In the genomic region with DNA sequence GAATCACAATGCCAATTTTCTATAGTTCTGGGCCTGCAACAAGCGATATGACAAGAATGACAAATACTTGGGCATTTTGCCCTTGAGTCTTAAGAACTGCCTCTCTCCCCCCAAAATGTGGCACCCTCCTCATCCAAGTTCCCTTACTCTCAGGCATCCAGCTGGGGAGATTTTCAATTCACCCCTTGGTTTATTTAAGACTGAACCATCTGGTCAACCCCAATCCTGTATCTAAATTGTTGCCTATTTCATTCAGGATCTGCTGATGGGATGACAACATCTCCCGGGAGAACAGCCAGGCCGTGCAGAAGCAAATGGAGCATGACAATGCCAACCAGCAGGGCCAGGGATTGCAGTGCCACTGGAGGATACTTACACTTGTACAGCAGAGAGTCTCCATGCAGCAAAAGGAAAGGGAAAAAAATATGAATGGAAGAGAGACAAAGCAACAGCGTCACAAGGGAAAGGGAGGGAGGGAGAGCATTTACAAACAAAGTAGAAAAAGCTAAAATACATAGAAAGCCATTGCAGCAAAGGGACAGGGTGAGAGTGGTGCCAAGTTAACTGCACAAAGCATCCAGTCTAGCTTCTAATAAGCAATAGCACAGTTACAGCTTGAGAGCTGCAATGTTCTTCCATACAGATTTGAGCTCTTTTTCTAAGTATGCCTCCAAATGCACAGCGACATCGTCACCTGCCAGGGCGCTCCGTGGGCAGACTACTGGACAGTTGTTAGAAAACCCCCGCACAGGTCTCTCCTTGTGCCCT, we compare ENCODE assay signal across 9 mouse cellular contexts. TPM values are rescaled to one million over a fixed set of nuclear protein-coding genes. Genes with fewer than 3 reads are reported as not detected.
DNase-seq lines count a peak whose midpoint lies in the region; ATAC-seq lines count a peak whose summit lies in the region.
"Had no signal": no experiment of that assay in that cellular context is flagged by ENCODE, and none has a peak within 500 bp of the region (broad histone marks: within the 10 kb centered on the region; RNA-seq: fewer than 3 reads in every experiment).

No protein-coding gene starts in this region.

- DNase-seq in Muller cell, postnatal 12 days (ENCODE audit: inconsistent ontology term) = peak; percentile 83
- DNase-seq in embryonic facial prominence, embryonic 14.5 days (ENCODE audit: low spot score) = peak; percentile 73
- DNase-seq in left cerebral cortex, adult 11 months (ENCODE audit: low spot score) = peak; percentile 67
- DNase-seq in right cerebral cortex, postnatal 14 days = peak; percentile 62
- DNase-seq in heart, adult 9 months (ENCODE audit: low spot score in 2 of 2) = no peak
- DNase-seq in urinary bladder, adult 2 months (ENCODE audit: low spot score) = no peak

- H3K4me3 ChIP-seq in forebrain, embryonic 13.5 days = no peak overlapping the region
- H3K4me3 ChIP-seq in forebrain, embryonic 12.5 days (replicated peaks) = no peak overlapping the region
- H3K4me3 ChIP-seq in embryonic facial prominence, embryonic 14.5 days (ENCODE audit: low read depth, low read length) = no peak overlapping the region
- H3K4me3 ChIP-seq: limb, embryonic 12.5 days had no signal

- peak; percentile 89 for ATAC-seq in forebrain, embryonic 13.5 days
- ATAC-seq in forebrain, embryonic 12.5 days (ENCODE audit: low FRiP score) = no peak
- no peak for ATAC-seq in embryonic facial prominence, embryonic 14.5 days (ENCODE audit: low read depth)

- 66% methylated on average over 9 of the region's 9 CpGs for WGBS in forebrain, embryonic 13.5 days
- 78% methylated on average over 9 of the region's 9 CpGs for WGBS in forebrain, embryonic 12.5 days
- WGBS in embryonic facial prominence, embryonic 14.5 days = 74% methylated on average over 9 of the region's 9 CpGs

- no peak overlapping the region for H3K9ac ChIP-seq in forebrain, embryonic 13.5 days
- no peak overlapping the region for H3K9ac ChIP-seq in forebrain, embryonic 12.5 days
- H3K9ac ChIP-seq in embryonic facial prominence, embryonic 14.5 days (ENCODE audit: low read depth, low read length) = no peak overlapping the region
- H3K9ac ChIP-seq: limb, embryonic 12.5 days had no signal

- no peaks in the 10 kb centered on the region for H3K9me3 ChIP-seq in forebrain, embryonic 13.5 days (replicated peaks)
- H3K9me3 ChIP-seq in forebrain, embryonic 12.5 days = no peaks in the 10 kb centered on the region
- no peaks in the 10 kb centered on the region for H3K9me3 ChIP-seq in embryonic facial prominence, embryonic 14.5 days (ENCODE audit: control insufficient read depth, low read length)
- H3K9me3 ChIP-seq: limb, embryonic 12.5 days had no signal

- H3K36me3 ChIP-seq in forebrain, embryonic 13.5 days (ENCODE audit: poor library complexity, severe bottlenecking) = no peaks in the 10 kb centered on the region
- no peaks in the 10 kb centered on the region for H3K36me3 ChIP-seq in forebrain, embryonic 12.5 days (replicated peaks)
- H3K36me3 ChIP-seq in embryonic facial prominence, embryonic 14.5 days (ENCODE audit: control insufficient read depth, insufficient read depth, low read length) = no peaks in the 10 kb centered on the region

- H3K4me1 ChIP-seq in forebrain, embryonic 13.5 days = peaks cover 25% of the 10 kb centered on the region
- peaks cover 10% of the 10 kb centered on the region for H3K4me1 ChIP-seq in forebrain, embryonic 12.5 days
- no peaks in the 10 kb centered on the region for H3K4me1 ChIP-seq in embryonic facial prominence, embryonic 14.5 days (ENCODE audit: control insufficient read depth, insufficient read depth, low read length)
- H3K4me1 ChIP-seq: limb, embryonic 12.5 days had no signal

- peak overlapping the region; percentile 64 for H3K27ac ChIP-seq in forebrain, embryonic 13.5 days
- H3K27ac ChIP-seq in forebrain, embryonic 12.5 days = no peak overlapping the region
- no peak overlapping the region; the same call in 1 of the 2 replicates for H3K27ac ChIP-seq in embryonic facial prominence, embryonic 14.5 days (replicated peaks; ENCODE audit: low read depth, low read length)
- H3K27ac ChIP-seq: limb, embryonic 12.5 days had no signal

- H3K4me2 ChIP-seq in forebrain, embryonic 13.5 days = no peak overlapping the region
- H3K4me2 ChIP-seq in forebrain, embryonic 12.5 days = no peak overlapping the region
- H3K4me2 ChIP-seq in embryonic facial prominence, embryonic 14.5 days (ENCODE audit: low read depth, low read length) = no peak overlapping the region
- H3K4me2 ChIP-seq: limb, embryonic 12.5 days had no signal

- H3K27me3 ChIP-seq in forebrain, embryonic 13.5 days = no peaks in the 10 kb centered on the region
- H3K27me3 ChIP-seq in forebrain, embryonic 12.5 days = no peaks in the 10 kb centered on the region
- H3K27me3 ChIP-seq in embryonic facial prominence, embryonic 14.5 days (replicated peaks; ENCODE audit: control insufficient read depth, insufficient read depth, low read length) = no peaks in the 10 kb centered on the region
- H3K27me3 ChIP-seq: limb, embryonic 12.5 days had no signal

RNA-seq across cellular contexts. Expression of gene Scgn, which starts 58.4 kb away (rescaled TPM):
- 2.1 and 2.6 TPM in 2 replicates for polyA plus RNA-seq in forebrain, embryonic 13.5 days (2015; fragmentation: Nextera tagmentation; extraction: Ambion mirVana)
- 1.5 and 1.9 TPM in 2 replicates for polyA plus RNA-seq in forebrain, embryonic 12.5 days (2016; fragmentation: Nextera tagmentation; extraction: Ambion mirVana)
- 0.32 and 0.38 TPM in 2 replicates for polyA plus RNA-seq in embryonic facial prominence, embryonic 14.5 days (2014; fragmentation: Nextera tagmentation; extraction: Ambion mirVana)
- polyA plus RNA-seq in urinary bladder, adult 2 months (2012; rRNA removed) = not detected in 2 replicates
- polyA plus RNA-seq: limb, embryonic 12.5 days had no signal

Comparison
In these comparisons a context has a peak if more than half of its experiments do, and no peak if none do; other contexts are left out.
1. DNase-seq: peak in Muller cell, postnatal 12 days (single experiment), embryonic facial prominence, embryonic 14.5 days (single experiment), left cerebral cortex, adult 11 months (single experiment) and right cerebral cortex, postnatal 14 days (single experiment); none in heart, adult 9 months (0 of 2) and urinary bladder, adult 2 months (single experiment).